Mouse (Mus musculus): ENCODE measurements around the gene Grm5. TPM values are rescaled to one million over a fixed set of nuclear protein-coding genes. Genes with fewer than 3 reads are reported as not detected.

Grm5 gene
- polyA plus RNA-seq, 1 experiment from 2014 or later = not detected

DNA sequence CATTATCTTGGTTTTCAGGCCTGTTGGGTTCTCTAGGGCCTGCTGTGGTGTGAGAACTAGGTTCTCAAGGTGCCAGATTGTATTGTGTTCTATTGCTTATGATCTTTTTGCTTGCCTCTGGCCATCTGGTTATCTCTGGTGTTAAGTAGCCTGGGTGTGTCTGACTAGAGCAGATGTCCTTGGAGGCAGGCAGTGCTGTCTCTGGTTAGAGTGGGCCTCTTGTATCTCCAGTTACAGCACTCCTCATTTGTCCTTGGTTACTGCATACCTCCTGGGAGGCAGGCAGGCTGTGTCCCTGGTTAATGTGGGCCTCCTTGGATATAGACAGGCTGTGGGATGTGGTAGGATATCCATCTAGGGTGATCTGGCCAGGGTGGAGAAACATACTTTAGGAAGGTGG, 150.5 kb downstream of the Grm5 start:
- Histone ChIP-seq H3K4me3 (no peak overlapping the region), H3K9me3 (replicated peaks) (no peaks in the 10 kb centered on the region), H3K27me3 (ENCODE audit: low read depth, poor library complexity, severe bottlenecking) (no peaks in the 10 kb centered on the region), H3K4me1 (no peaks in the 10 kb centered on the region), H3K27ac (no peak overlapping the region), H3K36me3 (no peaks in the 10 kb centered on the region)
- DNase-seq (ENCODE audit: low spot score) = no peak

DNA sequence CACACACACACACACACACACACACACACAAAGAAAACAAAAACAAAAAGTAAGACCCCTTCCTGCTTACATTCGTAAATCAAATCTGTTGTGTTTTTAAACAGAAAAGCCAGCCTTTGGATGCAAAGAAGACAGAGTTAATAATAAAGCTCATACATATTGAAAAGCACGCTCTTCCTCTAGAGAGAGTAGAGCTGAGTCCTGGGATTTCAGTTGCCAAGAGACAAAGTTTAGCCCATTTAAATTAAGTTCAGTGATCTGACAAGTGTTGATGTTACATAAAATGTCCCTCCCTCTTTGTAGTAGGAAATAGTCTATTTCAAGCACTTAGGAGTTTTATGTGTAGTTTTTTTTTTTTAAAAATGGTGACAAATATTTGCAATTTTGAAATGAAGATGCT, 178.0 kb downstream of the Grm5 start:
- 85% methylated on average over 2 of the region's 2 CpGs for WGBS

DNA sequence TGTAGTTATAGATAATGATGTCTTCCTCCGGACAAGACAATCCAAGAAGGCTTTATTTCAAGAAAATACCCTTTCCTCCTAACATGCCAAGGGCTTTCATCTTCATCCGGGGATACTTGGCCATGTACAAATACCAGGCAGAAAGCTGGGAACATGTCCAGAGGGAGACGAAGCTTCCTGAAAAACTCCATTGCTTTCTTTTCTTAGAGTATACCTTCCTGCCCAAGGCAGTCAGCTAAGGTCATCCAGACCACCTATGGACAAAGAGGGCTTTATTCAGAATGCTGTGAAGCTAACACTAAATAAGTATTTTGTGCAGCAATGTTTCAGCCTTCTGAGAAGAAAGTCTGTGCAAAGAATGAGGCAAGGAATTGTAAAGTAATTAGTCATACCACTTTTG, 178.4 kb downstream of the Grm5 start:
- no peaks in the 10 kb centered on the region for H3K9me3 ChIP-seq (replicated peaks)
- H3K27me3 ChIP-seq (ENCODE audit: low read depth, poor library complexity, severe bottlenecking) = no peaks in the 10 kb centered on the region
- no peaks in the 10 kb centered on the region for H3K36me3 ChIP-seq
- DNase-seq (ENCODE audit: low spot score) = no peak
- H3K4me3 ChIP-seq = no peak overlapping the region
- H3K4me1 ChIP-seq = no peaks in the 10 kb centered on the region
- no peak overlapping the region for H3K27ac ChIP-seq
- 73% methylated on average over 3 of the region's 3 CpGs for WGBS

More for the DNA sequence above, 178.0 kb downstream of the Grm5 start:
- DNase-seq (ENCODE audit: low spot score) = no peak
- H3K4me3 ChIP-seq = no peak overlapping the region
- H3K4me1 ChIP-seq = no peaks in the 10 kb centered on the region
- H3K27me3 ChIP-seq (ENCODE audit: low read depth, poor library complexity, severe bottlenecking) = no peaks in the 10 kb centered on the region
- H3K27ac ChIP-seq = no peak overlapping the region
- H3K36me3 ChIP-seq = no peaks in the 10 kb centered on the region
- H3K9me3 ChIP-seq (replicated peaks) = no peaks in the 10 kb centered on the region

DNA sequence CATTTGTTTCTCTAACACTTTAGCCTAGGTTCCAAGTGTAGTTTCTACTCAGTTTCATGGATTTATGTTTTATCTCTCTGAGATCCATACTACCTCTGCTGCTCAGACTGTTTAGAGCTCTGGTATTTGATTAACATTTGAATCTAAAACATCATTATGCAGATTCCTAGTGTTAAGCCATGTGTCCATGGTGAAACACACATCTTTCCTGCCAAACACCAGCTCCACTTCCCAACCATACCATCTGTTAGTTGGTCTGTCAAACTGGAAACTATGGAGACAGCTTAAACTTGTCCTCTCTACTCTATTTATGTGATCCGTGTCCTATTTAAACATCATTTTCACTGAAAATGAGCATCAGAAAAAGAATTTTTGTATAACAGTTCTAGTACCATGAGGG, 203.6 kb downstream of the Grm5 start:
- no peaks in the 10 kb centered on the region for H3K4me1 ChIP-seq
- no peaks in the 10 kb centered on the region for H3K36me3 ChIP-seq
- DNase-seq (ENCODE audit: low spot score) = no peak
- no peak overlapping the region for H3K4me3 ChIP-seq
- 94% methylated on average over 1 of the region's 1 CpGs for WGBS
- no peaks in the 10 kb centered on the region for H3K27me3 ChIP-seq (ENCODE audit: low read depth, poor library complexity, severe bottlenecking)
- H3K9me3 ChIP-seq (replicated peaks) = no peaks in the 10 kb centered on the region
- no peak overlapping the region for H3K27ac ChIP-seq

DNA sequence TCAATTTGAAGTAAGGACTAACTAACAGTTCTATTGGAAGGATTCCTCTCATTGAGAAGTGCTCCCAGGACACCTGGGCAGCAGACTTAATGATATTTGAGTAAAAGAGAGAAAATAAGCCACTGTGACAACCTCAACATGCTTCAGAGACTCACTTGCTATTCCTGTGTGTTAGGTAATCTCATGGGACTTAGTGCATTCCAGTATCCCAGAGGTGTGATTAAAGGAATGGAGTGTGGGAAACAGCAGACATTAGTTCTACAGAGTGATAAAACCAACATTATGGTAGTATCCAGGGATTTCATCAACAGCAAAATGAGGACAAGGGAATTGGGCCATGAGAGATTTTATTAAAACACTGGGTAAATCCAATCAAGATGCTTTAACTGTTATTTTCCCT, 205.0 kb downstream of the Grm5 start:
- H3K9me3 ChIP-seq (replicated peaks) = no peaks in the 10 kb centered on the region
- H3K4me3 ChIP-seq = no peak overlapping the region
- H3K36me3 ChIP-seq = no peaks in the 10 kb centered on the region
- H3K4me1 ChIP-seq = no peaks in the 10 kb centered on the region
- no peaks in the 10 kb centered on the region for H3K27me3 ChIP-seq (ENCODE audit: low read depth, poor library complexity, severe bottlenecking)
- no peak overlapping the region for H3K27ac ChIP-seq
- DNase-seq (ENCODE audit: low spot score) = no peak

DNA sequence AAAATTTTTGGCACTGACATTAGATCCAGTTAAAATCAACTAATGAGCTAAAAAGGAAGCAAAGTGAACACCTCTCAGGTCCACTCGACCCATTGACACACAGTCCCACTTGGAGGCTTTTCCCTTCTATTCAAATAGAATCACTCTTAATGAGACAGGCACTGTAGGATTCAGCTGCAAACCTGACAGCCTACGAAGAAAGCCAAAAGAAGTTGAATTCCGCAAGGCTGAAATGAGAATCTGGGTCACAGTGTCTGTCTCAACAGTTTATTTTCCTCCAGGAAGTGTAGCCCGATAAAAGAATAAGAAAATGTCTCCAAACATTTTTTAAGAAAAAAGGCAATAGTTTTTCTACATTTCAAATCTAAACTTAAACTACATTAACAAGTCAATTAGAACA, 209.9 kb downstream of the Grm5 start:
- Histone ChIP-seq H3K4me1 (no peaks in the 10 kb centered on the region), H3K4me3 (no peak overlapping the region), H3K9me3 (replicated peaks) (no peaks in the 10 kb centered on the region), H3K27ac (no peak overlapping the region), H3K27me3 (ENCODE audit: low read depth, poor library complexity, severe bottlenecking) (no peaks in the 10 kb centered on the region), H3K36me3 (no peaks in the 10 kb centered on the region)
- WGBS = 89% methylated on average over 4 of the region's 4 CpGs
- no peak for DNase-seq (ENCODE audit: low spot score)

DNA sequence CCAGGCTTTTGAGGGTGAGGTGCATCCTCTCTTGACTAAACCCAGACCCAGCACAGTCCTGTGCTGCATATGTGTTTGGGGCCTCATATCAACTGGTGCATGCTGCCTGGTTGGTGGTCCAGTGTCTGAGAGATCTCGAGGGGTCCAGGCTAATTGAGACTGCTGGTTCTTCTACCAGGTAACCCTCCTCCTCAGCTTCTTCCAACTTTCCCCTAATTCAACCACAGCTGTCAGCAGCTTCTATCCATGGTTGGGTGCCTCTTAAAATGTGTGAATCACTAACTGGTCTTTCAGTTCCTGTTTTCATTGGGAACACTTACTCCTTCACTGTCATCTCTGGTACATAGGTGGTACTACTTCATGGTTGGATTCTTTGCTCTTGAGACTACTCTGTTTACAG, 240.9 kb downstream of the Grm5 start:
- 76% methylated on average over 1 of the region's 1 CpGs for WGBS

DNA sequence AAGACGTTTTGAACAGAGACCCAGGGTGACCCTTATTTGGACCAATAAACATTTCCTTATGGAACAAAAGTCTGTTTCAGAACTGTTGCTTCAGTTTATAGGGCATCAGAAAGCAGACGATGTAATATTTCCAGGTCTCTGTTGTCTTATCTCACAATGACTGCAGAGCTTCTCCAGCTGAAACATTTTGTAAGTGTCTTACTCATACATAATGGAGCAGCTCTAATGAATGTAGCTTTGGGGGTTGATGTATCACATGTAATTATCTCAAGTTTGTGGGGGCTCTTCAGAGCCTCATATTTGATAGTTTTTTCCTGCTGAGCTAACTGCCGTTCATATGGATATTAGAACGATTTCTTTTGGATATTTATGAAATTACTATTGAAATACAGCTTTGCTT, 250.7 kb downstream of the Grm5 start:
- H3K4me1 ChIP-seq = no peaks in the 10 kb centered on the region
- H3K27ac ChIP-seq = no peak overlapping the region
- H3K4me3 ChIP-seq = no peak overlapping the region
- 85% methylated on average over 4 of the region's 4 CpGs for WGBS
- no peaks in the 10 kb centered on the region for H3K9me3 ChIP-seq (replicated peaks)
- no peaks in the 10 kb centered on the region for H3K27me3 ChIP-seq (ENCODE audit: low read depth, poor library complexity, severe bottlenecking)
- DNase-seq (ENCODE audit: low spot score) = no peak
- no peaks in the 10 kb centered on the region for H3K36me3 ChIP-seq

More for the DNA sequence above, 240.9 kb downstream of the Grm5 start:
- Histone ChIP-seq H3K27me3 (ENCODE audit: low read depth, poor library complexity, severe bottlenecking) (no peaks in the 10 kb centered on the region), H3K36me3 (no peaks in the 10 kb centered on the region), H3K4me3 (no peak overlapping the region), H3K4me1 (no peaks in the 10 kb centered on the region), H3K27ac (no peak overlapping the region), H3K9me3 (replicated peaks) (no peaks in the 10 kb centered on the region)
- no peak for DNase-seq (ENCODE audit: low spot score)

DNA sequence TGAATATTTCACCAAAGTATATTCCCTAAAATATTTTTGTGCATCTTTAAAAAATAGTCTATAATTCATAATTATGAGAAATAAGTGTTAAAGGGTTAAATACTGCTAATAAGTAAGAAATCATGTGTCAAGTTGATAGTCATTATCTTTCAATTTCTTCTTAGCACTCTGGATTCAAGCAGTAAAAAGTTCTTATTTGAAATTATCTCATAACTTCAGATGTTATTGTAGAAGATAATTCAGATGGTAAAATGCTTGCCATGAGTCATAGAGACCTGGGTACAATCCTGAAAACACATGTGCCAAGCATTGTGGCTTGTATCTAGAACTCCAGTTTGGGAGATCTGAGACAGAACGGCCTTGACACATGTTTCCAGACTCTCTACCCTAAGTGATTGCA, 254.6 kb downstream of the Grm5 start:
- H3K36me3 ChIP-seq = no peaks in the 10 kb centered on the region
- 87% methylated on average over 1 of the region's 1 CpGs for WGBS

DNA sequence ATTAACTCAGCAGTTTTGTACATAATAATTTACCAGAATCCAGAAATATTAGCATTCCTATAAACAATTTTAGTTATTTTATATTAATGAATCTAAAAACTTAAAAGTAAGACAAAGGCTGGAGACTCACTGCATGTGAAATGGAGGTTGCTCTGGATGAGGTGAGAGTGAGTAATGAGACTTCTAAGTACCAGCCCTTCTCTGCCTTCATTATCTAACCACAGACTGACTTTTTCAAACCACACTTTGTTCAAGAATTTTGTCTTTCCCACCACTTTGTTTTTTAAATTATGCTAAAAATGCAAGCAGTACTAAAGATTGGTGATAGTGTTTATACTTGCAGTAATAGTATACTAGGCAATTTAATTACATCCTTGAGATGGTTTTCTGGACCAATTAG, 259.5 kb downstream of the Grm5 start:
- Histone ChIP-seq H3K9me3 (replicated peaks) (no peaks in the 10 kb centered on the region), H3K27me3 (ENCODE audit: low read depth, poor library complexity, severe bottlenecking) (no peaks in the 10 kb centered on the region), H3K36me3 (no peaks in the 10 kb centered on the region), H3K4me3 (no peak overlapping the region), H3K4me1 (no peaks in the 10 kb centered on the region), H3K27ac (no peak overlapping the region)
- no peak for DNase-seq (ENCODE audit: low spot score)

More for the DNA sequence above, 254.6 kb downstream of the Grm5 start:
- H3K9me3 ChIP-seq (replicated peaks) = no peaks in the 10 kb centered on the region
- no peaks in the 10 kb centered on the region for H3K4me1 ChIP-seq
- H3K4me3 ChIP-seq = no peak overlapping the region
- no peak for DNase-seq (ENCODE audit: low spot score)
- no peak overlapping the region for H3K27ac ChIP-seq
- no peaks in the 10 kb centered on the region for H3K27me3 ChIP-seq (ENCODE audit: low read depth, poor library complexity, severe bottlenecking)

DNA sequence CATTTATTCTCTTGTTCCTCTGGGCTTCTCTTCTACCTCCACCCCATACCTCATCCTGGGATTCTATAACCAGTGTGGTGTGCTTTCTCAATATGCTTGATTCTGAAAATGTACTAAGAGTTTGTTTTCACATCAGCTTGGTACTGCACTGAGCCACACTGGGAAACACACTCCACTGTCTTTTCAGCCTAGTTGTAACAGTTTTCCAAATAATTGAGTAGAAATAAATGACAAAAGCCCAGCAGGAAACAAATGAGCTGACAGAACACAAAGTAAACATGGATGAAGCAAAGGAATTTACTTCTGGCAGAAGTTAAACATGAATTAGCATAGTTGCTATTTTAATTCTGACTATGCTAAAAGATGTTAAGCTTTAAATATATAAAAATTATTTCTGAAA, 262.1 kb downstream of the Grm5 start:
- DNase-seq (ENCODE audit: low spot score) = no peak
- Histone ChIP-seq H3K27ac (no peak overlapping the region), H3K27me3 (ENCODE audit: low read depth, poor library complexity, severe bottlenecking) (no peaks in the 10 kb centered on the region), H3K4me3 (no peak overlapping the region), H3K9me3 (replicated peaks) (no peaks in the 10 kb centered on the region), H3K4me1 (no peaks in the 10 kb centered on the region), H3K36me3 (no peaks in the 10 kb centered on the region)

DNA sequence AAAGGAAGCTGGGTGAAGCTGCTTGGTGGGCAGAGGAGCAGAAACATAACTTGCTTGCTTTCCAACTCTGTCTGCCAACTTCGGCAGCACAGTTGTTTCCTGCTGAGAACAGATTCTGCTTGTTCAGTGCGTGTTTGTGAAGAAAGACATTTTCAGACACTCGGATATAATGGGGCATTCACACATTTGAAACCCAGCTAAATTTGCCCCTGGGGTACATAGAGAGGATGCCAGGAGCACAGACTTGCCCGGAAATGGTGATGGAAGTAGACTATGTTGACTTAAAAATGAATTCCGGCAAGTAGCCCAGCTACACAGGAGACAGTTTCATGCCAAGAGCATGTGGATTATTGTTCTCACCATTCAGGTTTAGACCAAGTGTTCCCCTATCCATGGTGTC, 342.0 kb downstream of the Grm5 start:
- Histone ChIP-seq H3K36me3 (no peaks in the 10 kb centered on the region), H3K9me3 (replicated peaks) (no peaks in the 10 kb centered on the region), H3K4me1 (no peaks in the 10 kb centered on the region), H3K27ac (no peak overlapping the region), H3K27me3 (ENCODE audit: low read depth, poor library complexity, severe bottlenecking) (no peaks in the 10 kb centered on the region), H3K4me3 (no peak overlapping the region)
- 77% methylated on average over 5 of the region's 5 CpGs for WGBS
- no peak for DNase-seq (ENCODE audit: low spot score)

DNA sequence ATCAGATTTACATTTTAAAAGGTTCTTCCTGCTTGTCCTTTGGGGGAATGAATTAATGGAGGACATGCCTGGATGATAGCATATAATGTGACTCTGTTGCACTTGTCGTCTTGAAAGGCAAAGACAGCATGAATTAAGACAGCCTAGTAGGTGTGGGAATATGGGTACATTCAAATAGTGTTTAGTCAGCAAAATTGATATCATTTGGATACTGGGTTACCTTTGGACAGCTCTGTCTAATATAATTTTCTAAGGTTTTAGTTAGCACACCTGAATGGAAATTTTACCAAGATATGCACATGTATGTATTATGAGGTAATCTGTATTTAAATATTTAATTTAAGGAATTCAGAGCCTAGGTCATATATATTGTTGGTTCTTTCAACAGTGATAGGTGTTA, 353.4 kb downstream of the Grm5 start:
- H3K4me1 ChIP-seq = no peaks in the 10 kb centered on the region
- no peak overlapping the region for H3K27ac ChIP-seq
- no peaks in the 10 kb centered on the region for H3K36me3 ChIP-seq
- no peak for DNase-seq (ENCODE audit: low spot score)
- 85% methylated on average over 1 of the region's 1 CpGs for WGBS
- no peaks in the 10 kb centered on the region for H3K9me3 ChIP-seq (replicated peaks)
- no peak overlapping the region for H3K4me3 ChIP-seq
- no peaks in the 10 kb centered on the region for H3K27me3 ChIP-seq (ENCODE audit: low read depth, poor library complexity, severe bottlenecking)

DNA sequence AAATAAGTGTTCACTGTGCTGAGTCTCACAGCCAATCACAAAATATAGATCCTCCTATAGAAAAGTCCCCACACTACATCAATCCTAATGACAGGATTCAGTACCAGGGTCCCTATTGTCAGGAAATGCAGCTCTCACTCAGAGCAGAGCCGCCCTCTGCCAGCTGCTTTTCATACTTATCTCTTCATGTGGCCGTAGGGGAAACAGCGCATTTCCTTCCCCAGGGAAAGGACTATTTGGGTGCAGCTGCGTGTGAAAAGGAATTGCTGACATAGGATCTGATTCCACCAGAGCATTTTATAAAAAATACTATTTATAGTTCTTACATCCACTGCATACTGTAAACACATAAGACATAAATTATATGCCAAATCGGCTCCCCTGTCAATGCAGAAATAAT, 354.3 kb downstream of the Grm5 start:
- Histone ChIP-seq H3K27ac (no peak overlapping the region), H3K4me1 (no peaks in the 10 kb centered on the region), H3K36me3 (no peaks in the 10 kb centered on the region), H3K27me3 (ENCODE audit: low read depth, poor library complexity, severe bottlenecking) (no peaks in the 10 kb centered on the region), H3K9me3 (replicated peaks) (no peaks in the 10 kb centered on the region), H3K4me3 (no peak overlapping the region)
- 49% methylated on average over 5 of the region's 5 CpGs for WGBS
- DNase-seq (ENCODE audit: low spot score) = no peak

Measured in limb, embryonic 10.5 days (tissue).